Mouse (Mus musculus) ES-Bruce4 (cell line): Measurements from ENCODE around the gene Shc4.

Experiments
- CTCF ChIP-seq: IDR thresholded peaks from one replicate; pipeline ENCODE4 v1.8.1; 2011; ENCODE audit warnings: low read depth, low read length
- POLR2A ChIP-seq: IDR thresholded peaks from one replicate; pipeline ENCODE4 v1.8.1; 2011; ENCODE audit warnings: low read length; ENCODE audit not compliant: insufficient read depth

GRCm38 (mm10) chr2:125581081-125581480 is 142.9 kb downstream of the Shc4 start:
- TF ChIP-seq POLR2A (no peak), CTCF (no peak)
